Mouse (Mus musculus) right cerebral cortex, postnatal 36 days (tissue): ENCODE measurements around the gene Tuba1b.
"Not testable (repeated sequence)": the region's sequence is repeated elsewhere in the genome, so short reads cannot be mapped to it uniquely, and the experiment has no call there.

Experiments used
- DNase-seq, 2 experiments: peaks; one replicate each; pipeline ENCODE4 v3.0.0; 2022; ENCODE audit warnings: low spot score in 2 of 2, mixed read lengths in 1 of 2

Tuba1b gene

DNA sequence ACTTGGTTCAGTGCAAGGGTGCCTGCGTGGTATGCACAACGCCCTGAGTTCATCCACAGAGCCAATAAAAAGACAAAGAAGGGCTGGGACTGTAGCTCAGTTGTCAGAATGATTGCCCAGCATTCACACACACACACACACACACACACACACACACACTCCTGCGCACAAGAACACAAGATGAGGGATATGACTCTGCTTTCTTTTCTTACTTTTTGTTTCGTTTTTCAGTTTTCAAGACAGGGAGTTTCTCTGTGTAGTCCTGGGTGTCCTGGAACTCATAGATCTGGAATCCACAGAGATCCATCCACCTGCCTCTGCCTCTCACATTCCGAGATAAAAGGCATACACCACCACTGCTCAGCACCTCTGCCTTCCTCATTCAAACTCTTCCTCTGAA, 6.8 kb downstream of the Tuba1b start:
- DNase-seq, result no peak

GRCm38 (mm10) chr15:98924682-98925081, 9.7 kb downstream of the Tuba1b start:
- DNase-seq, result no peak

DNA sequence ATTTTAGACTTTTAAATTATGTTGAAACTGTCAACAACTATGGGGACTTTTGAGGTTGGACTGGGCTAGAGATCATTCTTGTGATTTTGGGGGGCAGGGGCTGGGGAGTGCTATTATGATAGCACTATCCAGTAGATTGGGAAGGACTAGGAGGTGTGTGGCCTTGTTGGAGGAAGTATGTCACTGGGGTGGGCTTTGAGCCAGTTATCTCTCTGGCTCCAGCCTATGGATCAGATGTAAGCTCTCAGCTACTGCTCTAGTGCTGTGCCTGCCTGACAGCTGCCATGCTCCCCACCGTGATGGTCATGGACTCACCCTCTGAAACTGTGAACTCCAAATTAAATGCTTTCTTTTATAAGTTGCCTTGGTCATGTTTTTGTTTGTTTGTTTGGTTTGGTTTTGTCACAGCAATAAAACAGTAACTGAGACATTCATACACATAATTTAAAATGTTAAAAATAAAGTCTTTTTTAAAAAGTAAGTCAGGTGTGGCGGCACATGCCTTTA, 11.3 kb downstream of the Tuba1b start:
- no peak for DNase-seq

DNA sequence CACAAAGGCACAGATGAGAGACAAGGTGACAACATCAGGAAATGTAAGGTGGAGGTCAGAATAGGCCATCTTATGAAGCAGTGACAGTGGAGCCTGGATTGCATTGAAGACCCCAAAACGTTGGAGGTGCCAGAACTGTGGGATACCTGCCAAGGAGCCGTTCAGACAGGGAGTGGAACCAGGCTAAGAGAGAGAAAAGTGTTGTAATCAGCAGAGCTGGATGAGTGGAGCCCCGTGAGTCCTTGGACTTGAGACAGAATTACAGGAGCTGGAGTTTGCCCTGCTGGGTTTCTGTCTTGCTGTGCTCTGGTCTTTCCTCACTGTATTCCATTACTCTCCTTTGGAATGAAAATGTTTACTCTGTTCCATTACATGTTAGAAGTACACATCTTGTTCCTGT, 11.8 kb downstream of the Tuba1b start:
- no peak for DNase-seq

DNA sequence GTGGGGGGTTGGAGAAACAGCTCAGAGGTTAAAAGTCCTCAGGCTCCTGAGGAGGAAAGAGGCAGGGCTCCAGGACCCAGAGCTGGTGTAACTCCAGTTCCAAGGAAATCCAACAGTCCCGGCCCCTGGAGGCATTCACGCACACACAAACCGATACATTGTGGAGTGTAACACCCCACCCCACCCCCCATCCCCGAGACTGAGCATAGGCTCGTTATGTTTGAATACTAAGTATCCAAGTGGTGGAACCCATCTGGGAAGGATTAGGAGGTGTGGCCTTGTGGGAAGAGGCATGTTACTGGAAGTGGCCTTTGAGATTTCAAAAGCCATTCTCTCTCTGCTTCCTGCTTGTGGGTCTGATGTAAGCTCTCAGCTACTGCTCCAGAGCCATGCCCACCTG, 12.9 kb downstream of the Tuba1b start:
- DNase-seq, result no peak

GRCm38 (mm10) chr15:98918499-98918895, 15.9 kb downstream of the Tuba1b start:
- DNase-seq, result not testable (repeated sequence)

DNA sequence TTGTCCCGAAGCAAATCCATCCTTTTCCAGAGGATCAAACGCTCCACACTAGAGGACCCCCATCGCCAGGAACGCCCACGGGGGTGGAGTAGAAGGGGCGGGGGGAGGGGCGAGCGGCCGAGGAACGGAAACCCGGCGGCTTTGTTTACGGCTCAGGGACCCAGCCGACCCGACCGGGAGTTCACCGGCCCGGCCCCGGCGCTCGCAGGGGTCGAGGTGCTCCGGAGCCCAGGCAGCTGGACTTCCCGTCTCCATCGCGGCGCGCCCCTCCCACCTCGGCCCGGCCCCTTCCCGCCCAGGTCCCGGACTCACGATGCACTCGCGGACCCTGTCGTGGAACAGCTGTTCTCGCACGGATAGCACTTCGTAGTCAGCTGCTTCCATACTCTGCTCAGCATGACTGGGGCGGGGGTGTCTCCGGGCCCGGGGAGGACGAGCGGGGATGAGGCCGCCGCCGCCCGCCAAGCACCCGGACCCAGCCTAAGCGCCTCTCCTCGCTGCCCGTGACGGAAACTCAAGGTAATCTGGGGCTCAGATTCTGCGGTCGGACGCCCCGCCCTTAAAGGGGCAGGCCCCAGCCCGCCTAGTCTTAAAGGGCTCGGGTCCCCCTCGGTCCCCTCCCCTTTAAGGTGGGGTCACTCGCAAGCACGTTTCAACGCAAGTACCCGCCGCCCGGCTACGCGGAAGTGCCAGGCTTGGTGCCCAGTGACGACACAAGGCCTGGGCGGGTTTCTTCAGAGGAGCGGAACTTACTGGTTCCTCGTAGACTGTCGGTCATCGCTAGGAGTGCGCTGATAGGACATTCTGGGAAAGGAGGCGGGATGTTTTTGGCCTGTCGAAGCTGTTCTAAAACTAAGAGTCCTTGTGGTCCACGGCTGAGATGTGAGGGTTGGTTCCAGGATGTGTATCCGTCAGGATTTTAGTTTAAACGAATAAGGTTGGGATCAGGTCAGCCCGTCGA, 16.5 kb downstream of the Tuba1b start, which contains the start of gene Lmbr1l:
Lmbr1l (minus strand) TSS at position 694 of the 961 bp plus-strand sequence.
- peak; percentile 99 for DNase-seq

GRCm38 (mm10) chr15:98917091-98917490, 17.3 kb downstream of the Tuba1b start:
- DNase-seq, result no peak

- DNase-seq, result no peak
Measured at GRCm38 (mm10) chr15:98916016-98916415, 18.3 kb downstream of the Tuba1b start.

DNA sequence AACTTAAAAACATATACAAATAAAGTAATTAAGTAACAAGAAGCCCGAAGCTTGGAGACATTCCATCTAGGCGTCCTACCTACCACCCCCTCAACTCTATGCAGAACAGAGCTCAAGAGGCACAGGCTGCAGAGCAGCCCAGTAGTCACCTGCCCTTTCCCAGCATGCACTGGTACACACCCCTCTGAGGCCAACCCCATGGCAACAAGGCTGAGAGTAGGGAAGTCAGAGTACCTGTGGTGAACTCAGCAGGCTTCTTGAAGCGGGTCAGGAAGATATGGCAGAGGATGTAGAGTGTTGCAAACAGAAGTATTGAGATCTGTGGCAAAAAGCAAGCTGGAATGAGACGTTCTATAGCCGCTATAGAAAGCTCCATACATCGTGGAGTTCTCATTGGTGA, 19.5 kb downstream of the Tuba1b start:
- DNase-seq, result no peak

GRCm38 (mm10) chr15:98904692-98905091, 29.7 kb downstream of the Tuba1b start:
- DNase-seq, result no peak

GRCm38 (mm10) chr15:98902600-98902999, 31.8 kb downstream of the Tuba1b start:
- no peak for DNase-seq

DNA sequence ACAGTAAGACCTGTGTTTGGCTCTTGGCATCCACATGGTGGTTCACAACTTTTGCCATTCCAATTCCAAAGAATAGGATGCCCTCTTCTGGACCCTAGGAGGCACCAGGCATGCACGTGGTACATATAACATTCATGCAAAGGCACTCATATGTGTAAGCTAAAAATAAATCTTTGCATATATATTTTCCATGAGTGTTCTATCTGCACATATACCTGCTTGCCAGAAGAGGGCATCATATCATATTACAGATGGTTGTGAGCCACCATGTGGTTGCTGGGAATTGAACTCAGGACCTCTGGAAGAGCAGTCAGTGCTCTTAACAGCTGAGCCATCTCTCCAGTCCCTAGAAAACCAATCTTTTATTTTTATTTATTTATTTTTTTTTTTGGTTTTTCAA, 32.8 kb downstream of the Tuba1b start:
- no peak for DNase-seq

- no peak for DNase-seq
Measured at GRCm38 (mm10) chr15:98897928-98898800, 36.2 kb downstream of the Tuba1b start, which contains the start of gene Dhh. TSS of gene Dhh (minus strand) at chr15:98898540.

GRCm38 (mm10) chr15:98897495-98897894, 36.9 kb downstream of the Tuba1b start:
- DNase-seq, result no peak

GRCm38 (mm10) chr15:98895635-98896589, 38.5 kb downstream of the Tuba1b start:
- no peak for DNase-seq

DNA sequence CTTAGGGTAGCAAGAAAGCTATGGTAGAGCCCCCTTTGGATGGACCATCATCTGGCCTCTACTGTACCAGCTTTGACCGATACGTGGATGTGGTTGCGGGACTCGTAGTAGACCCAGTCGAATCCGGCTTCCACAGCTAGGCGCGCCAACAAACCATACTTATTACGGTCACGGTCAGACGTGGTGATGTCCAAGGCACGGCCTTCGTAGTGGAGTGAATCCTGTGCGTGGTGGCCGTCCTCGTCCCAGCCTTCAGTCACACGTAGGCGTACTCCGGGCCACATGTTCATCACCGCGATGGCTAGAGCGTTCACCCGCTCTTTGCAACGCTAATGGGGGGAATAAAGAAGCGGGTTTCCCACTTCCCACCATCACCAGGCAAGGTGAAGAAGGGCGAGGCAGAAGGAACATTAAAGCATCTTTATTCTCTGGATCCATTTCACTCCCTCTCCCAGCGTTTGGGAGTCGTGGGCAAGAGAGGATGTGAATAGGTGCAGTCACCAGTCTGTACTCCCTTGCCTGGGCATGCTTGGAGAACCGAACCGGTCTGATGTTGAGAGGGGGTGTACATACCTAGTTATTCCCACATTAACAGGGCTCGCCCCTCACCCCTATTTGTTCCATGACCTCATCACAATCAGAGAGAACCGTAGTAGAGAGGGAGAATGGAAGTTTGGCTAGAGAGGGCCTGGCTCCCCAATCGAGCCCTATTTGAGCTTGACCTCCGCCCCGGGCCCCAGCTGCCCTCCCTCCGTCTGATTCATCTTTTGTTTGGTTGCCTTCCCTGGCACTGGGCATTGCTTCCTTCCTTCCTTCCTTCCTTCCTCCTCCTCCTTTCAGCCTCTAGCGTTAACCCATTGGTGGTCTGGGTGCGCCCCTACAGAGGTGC, 39.4 kb downstream of the Tuba1b start:
- no peak for DNase-seq

GRCm38 (mm10) chr15:98893940-98894745, 40.2 kb downstream of the Tuba1b start, which contains the start of gene Rhebl1:
TSS of gene Rhebl1 (minus strand) at chr15:98894540.
- DNase-seq, result no peak

DNA sequence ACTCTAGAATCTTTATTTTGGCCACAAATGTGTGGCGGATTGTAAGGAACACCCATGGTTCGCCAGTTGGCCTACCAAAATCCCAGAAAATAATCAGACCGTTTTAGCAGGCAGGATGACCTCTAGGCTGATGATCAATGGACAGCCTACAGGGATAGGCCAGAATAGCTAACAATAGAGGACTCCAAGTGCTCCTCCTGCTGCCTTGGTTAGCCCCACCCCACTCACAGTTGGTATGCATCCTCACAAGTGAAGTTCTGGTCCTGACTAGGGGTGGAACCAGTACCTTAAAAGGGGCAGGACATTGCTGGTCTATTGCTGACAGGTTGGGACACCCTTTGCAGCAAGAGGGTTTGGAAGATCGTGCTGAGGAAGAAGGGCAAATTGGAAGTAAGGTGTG, 41.3 kb downstream of the Tuba1b start:
- DNase-seq, result no peak
